Mouse (Mus musculus) layer of hippocampus, adult 8-10 months (tissue): Measurements from ENCODE around the gene Gm44965. TPM values are rescaled to one million over a fixed set of nuclear protein-coding genes. Genes with fewer than 3 reads are reported as not detected.
A peak's percentile ranks its signal among the peaks of the same experiment; 100 is the strongest.

Experiments used
- DNase-seq, 2 experiments: peaks; one replicate each; pipeline ENCODE4 v3.0.0; 2022; ENCODE audit warnings: low spot score in 2 of 2
- total RNA-seq, 4 experiments: library from RNA; stranded (reverse); gene quantifications; 2 replicates each; pipeline ENCODE4 v1.2.4; 2022

Gm44965 gene
- total RNA-seq, result 10 to 100 TPM in 1 of 4 experiments, 1 to 10 TPM in 1, not detected in 2; 1.2 to 10.6 TPM

GRCm38 (mm10) chr6:48593158-48594042 is at the start of gene Gm44965, which contains the start of gene Repin1:
Gm44965 (plus strand) TSS chr6:48593941.
Repin1 (plus strand) TSS chr6:48593883.
- peak; percentile 87 to 90 for DNase-seq

GRCm38 (mm10) chr6:48545251-48545650 is 48.5 kb upstream of the Gm44965 start:
- DNase-seq, result no peak

GRCm38 (mm10) chr6:48546271-48546670 is 47.5 kb upstream of the Gm44965 start:
- DNase-seq, result no peak

- DNase-seq, result no peak
These were observed 46.9 kb upstream of the Gm44965 start for GRCm38 (mm10) chr6:48546858-48547257.

- no peak for DNase-seq
These were observed 45.4 kb upstream of the Gm44965 start for GRCm38 (mm10) chr6:48548314-48548713.

GRCm38 (mm10) chr6:48552918-48553317 is 40.8 kb upstream of the Gm44965 start:
- no peak for DNase-seq

- no peak for DNase-seq
These were observed 39.9 kb upstream of the Gm44965 start for GRCm38 (mm10) chr6:48553819-48554218.

GRCm38 (mm10) chr6:48554280-48555103 is 39.2 kb upstream of the Gm44965 start, which contains the start of gene Lrrc61:
Lrrc61 (plus strand) TSS chr6:48554796.
- peak; percentile 96 to 98 for DNase-seq

GRCm38 (mm10) chr6:48555104-48555890 is 38.4 kb upstream of the Gm44965 start:
- peak; percentile 65 to 78 for DNase-seq

GRCm38 (mm10) chr6:48555956-48556355 is 37.8 kb upstream of the Gm44965 start:
- DNase-seq, result no peak

- no peak for DNase-seq
These were observed 27.9 kb upstream of the Gm44965 start for GRCm38 (mm10) chr6:48565693-48566310.

GRCm38 (mm10) chr6:48566312-48566711 is 27.4 kb upstream of the Gm44965 start:
- DNase-seq, result no peak

- no peak for DNase-seq
These were observed 25.4 kb upstream of the Gm44965 start for GRCm38 (mm10) chr6:48568036-48568984.

- DNase-seq, result no peak
These were observed 24.5 kb upstream of the Gm44965 start for GRCm38 (mm10) chr6:48569065-48569807.

GRCm38 (mm10) chr6:48572014-48572413 is 21.7 kb upstream of the Gm44965 start:
- DNase-seq, result no peak

GRCm38 (mm10) chr6:48572572-48573061 is 21.1 kb upstream of the Gm44965 start, which contains the start of gene Rarres2:
Rarres2 (minus strand) TSS chr6:48572789.
- DNase-seq, result no peak

- DNase-seq, result no peak
These were observed 20.5 kb upstream of the Gm44965 start for GRCm38 (mm10) chr6:48573280-48573679.

GRCm38 (mm10) chr6:48573981-48574380 is 19.8 kb upstream of the Gm44965 start:
- DNase-seq, result no peak

GRCm38 (mm10) chr6:48578736-48579135 is 15.0 kb upstream of the Gm44965 start:
- no peak for DNase-seq
